In the genomic region with DNA sequence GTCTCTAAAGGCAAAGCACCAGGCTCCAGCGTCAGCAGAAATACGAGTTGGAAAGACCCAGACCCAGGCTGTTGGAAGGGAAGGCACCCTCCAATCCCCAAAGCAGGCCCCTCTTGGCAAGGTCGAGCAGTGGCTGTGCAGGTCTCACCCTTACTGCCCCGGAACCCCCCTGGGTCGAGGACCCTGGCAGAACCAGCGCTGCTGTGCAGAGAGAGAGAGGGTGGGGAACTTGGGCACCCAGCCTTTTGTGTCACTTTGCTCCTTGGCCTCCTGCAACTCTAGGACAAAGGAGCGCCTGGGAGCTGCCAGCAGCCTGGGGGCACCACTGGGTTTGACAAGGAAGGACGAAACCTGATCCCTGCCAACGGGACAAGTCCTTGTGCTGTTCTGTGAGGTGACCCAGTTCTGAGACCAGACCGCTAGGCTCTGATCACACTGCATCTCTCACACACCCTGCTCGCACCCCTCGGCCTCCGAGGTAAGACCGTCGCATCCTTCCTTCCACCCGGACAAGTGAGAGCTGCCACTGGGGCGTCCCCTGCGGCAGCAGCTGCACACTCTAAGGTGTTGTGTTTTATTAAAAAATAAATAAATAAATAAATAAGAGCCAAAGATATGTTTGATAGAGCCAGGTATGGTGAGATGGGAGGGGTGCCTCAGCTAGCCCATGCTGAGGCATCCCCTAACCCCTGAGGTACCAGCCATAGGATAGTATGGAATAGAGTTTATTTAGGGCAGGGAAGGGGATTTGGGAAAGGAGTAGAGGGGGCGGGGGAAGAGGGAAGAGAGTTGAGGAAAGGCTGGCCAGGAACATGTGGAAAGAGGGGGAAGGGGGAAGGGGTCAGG, we compare ENCODE assay signal across 7 mouse cellular contexts.
DNase-seq lines count a peak whose midpoint lies in the region; ATAC-seq and TF ChIP-seq lines count a peak whose summit lies in the region.

No protein-coding gene starts in this region.

- no peaks in the 10 kb centered on the region for H3K27me3 ChIP-seq in hindbrain, embryonic 14.5 days (ENCODE audit: control insufficient read depth, insufficient read depth, low read length)
- no peaks in the 10 kb centered on the region for H3K27me3 ChIP-seq in limb, embryonic 13.5 days
- H3K27me3 ChIP-seq in midbrain, embryonic 12.5 days, result peaks cover 48% of the 10 kb centered on the region

- H3K36me3 ChIP-seq in hindbrain, embryonic 14.5 days (replicated peaks; ENCODE audit: control insufficient read depth, insufficient read depth), result no peaks in the 10 kb centered on the region
- H3K36me3 ChIP-seq in limb, embryonic 13.5 days, result no peaks in the 10 kb centered on the region
- no peaks in the 10 kb centered on the region for H3K36me3 ChIP-seq in midbrain, embryonic 12.5 days

- 13% methylated on average over 19 of the region's 19 CpGs for WGBS in hindbrain, embryonic 14.5 days
- WGBS in limb, embryonic 13.5 days, result 22% methylated on average over 19 of the region's 19 CpGs
- WGBS in midbrain, embryonic 12.5 days, result 15% methylated on average over 19 of the region's 19 CpGs

- H3K4me1 ChIP-seq in hindbrain, embryonic 14.5 days (replicated peaks; ENCODE audit: control insufficient read depth, insufficient read depth, low read length), result peaks cover 11% of the 10 kb centered on the region
- H3K4me1 ChIP-seq in limb, embryonic 13.5 days, result peaks cover 29% of the 10 kb centered on the region
- H3K4me1 ChIP-seq in midbrain, embryonic 12.5 days, result peaks cover 14% of the 10 kb centered on the region

- intact Hi-C loops in gastrocnemius, adult 2 months (cut with DNase I), result loop anchor here (2.0 kb wide), 1 partner anchor 26 kb away; no protein-coding TSS in a partner anchor

- H3K4me3 ChIP-seq in gastrocnemius, adult 2 months, result peak overlapping the region; percentile 68
- peak overlapping the region; percentile 16 for H3K4me3 ChIP-seq in hindbrain, embryonic 14.5 days (replicated peaks; ENCODE audit: low read length)
- H3K4me3 ChIP-seq in limb, embryonic 13.5 days, result peak overlapping the region; percentile 15; the same call in 1 of the 2 replicates
- peak overlapping the region; percentile 17 for H3K4me3 ChIP-seq in midbrain, embryonic 12.5 days

- TF ChIP-seq CTCF in gastrocnemius, adult 2 months (IDR thresholded peaks at IDR 0.05), result peak; percentile 32

- H3K9ac ChIP-seq in hindbrain, embryonic 14.5 days, result peak overlapping the region; percentile 57
- H3K9ac ChIP-seq in limb, embryonic 13.5 days, result peak overlapping the region; percentile 55
- peak overlapping the region; percentile 39 for H3K9ac ChIP-seq in midbrain, embryonic 12.5 days (replicated peaks)

- peak overlapping the region; percentile 50 for H3K4me2 ChIP-seq in hindbrain, embryonic 14.5 days (replicated peaks)
- H3K4me2 ChIP-seq in limb, embryonic 13.5 days (replicated peaks), result peak overlapping the region; percentile 56
- H3K4me2 ChIP-seq in midbrain, embryonic 12.5 days (replicated peaks), result peak overlapping the region; percentile 44

- peak overlapping the region; percentile 93 for H3K27ac ChIP-seq in gastrocnemius, adult 2 months
- peak overlapping the region; percentile 70 for H3K27ac ChIP-seq in hindbrain, embryonic 14.5 days
- peak overlapping the region; percentile 87 for H3K27ac ChIP-seq in limb, embryonic 13.5 days
- H3K27ac ChIP-seq in midbrain, embryonic 12.5 days (replicated peaks), result peak overlapping the region; percentile 49; the same call in 1 of the 2 replicates

- peak; percentile 90 for DNase-seq in adrenal gland, postnatal 14 days
- DNase-seq in cerebellum, adult 8-10 months, result peak; percentile 22
- DNase-seq in gastrocnemius, adult 2 months, result peak; percentile 74
- no peak for DNase-seq in hindbrain, embryonic 14.5 days (ENCODE audit: low spot score)
- peak; percentile 17 to 19 for DNase-seq in thymus, postnatal 10 days (ENCODE audit: low spot score in 2 of 2)

- no peaks in the 10 kb centered on the region for H3K9me3 ChIP-seq in hindbrain, embryonic 14.5 days (ENCODE audit: control insufficient read depth, low read length)
- H3K9me3 ChIP-seq in limb, embryonic 13.5 days, result no peaks in the 10 kb centered on the region
- H3K9me3 ChIP-seq in midbrain, embryonic 12.5 days, result no peaks in the 10 kb centered on the region

- ATAC-seq in hindbrain, embryonic 14.5 days (ENCODE audit: low FRiP score), result peak; percentile 78
- peak; percentile 45; the same call in 1 of the 2 replicates for ATAC-seq in limb, embryonic 13.5 days (ENCODE audit: low FRiP score, low read depth)
- peak; percentile 79 for ATAC-seq in midbrain, embryonic 12.5 days (ENCODE audit: low FRiP score, low read depth)

Comparison
In these comparisons a context has a peak if more than half of its experiments do, and no peak if none do; other contexts are left out.
1. H3K4me3 ChIP-seq: peak in every context shown above with its lines; median percentile 68 in gastrocnemius, adult 2 months; 17 in midbrain, embryonic 12.5 days; 16 in hindbrain, embryonic 14.5 days; 15 in limb, embryonic 13.5 days.